Mouse (Mus musculus) lung, adult 2 months (tissue): ENCODE results near the gene Mterf1a.
A peak's percentile ranks its signal among the peaks of the same experiment; 100 is the strongest.

Experiments
- CTCF ChIP-seq: fragments of 200-500 bp; IDR thresholded peaks from 2 replicates; pipeline ENCODE4 v1.5.1; 2011; ENCODE audit warnings: mild to moderate bottlenecking, low read length, control low read depth; ENCODE audit not compliant: insufficient read depth
- POLR2A ChIP-seq: fragments of 200-500 bp; IDR thresholded peaks from 2 replicates; pipeline ENCODE4 v1.6.1; 2011; ENCODE audit warnings: low read depth, mild to moderate bottlenecking, control low read depth, low read length, borderline replicate concordance; ENCODE audit errors: extremely low read depth

GRCm38 (mm10) chr5:3927801-3928689 lies 34.3 kb upstream of the Mterf1a start, which contains the start of gene Akap9:
- TF ChIP-seq CTCF, result no peak
- peak; percentile 35; the same call in 1 of the 2 replicates for TF ChIP-seq POLR2A
